Mouse (Mus musculus) megakaryocyte, embryonic 14.5 days (primary cell): ENCODE measurements around the gene Gtf2h5. TPM values are rescaled to one million over a fixed set of nuclear protein-coding genes. Genes with fewer than 3 reads are reported as not detected.

ENCODE experiments used
- H3K27me3 ChIP-seq: replicated peaks from 2 replicates; pipeline ENCODE3; 2012; ENCODE audit warnings: inconsistent platforms
- H3K36me3 ChIP-seq: replicated peaks from 2 replicates; pipeline ENCODE3; 2012; ENCODE audit warnings: low read length, inconsistent platforms, mixed read lengths
- H3K4me1 ChIP-seq: 2 replicates; pipeline ENCODE4 v1.6.1; 2012; ENCODE audit warnings: inconsistent platforms
- H3K4me3 ChIP-seq: replicated peaks from 2 replicates; pipeline ENCODE3; 2012; ENCODE audit warnings: moderate library complexity, mild to moderate bottlenecking, inconsistent platforms
- H3K9me3 ChIP-seq: 2 replicates; pipeline ENCODE4 v1.6.1; 2012; ENCODE audit warnings: inconsistent platforms
- FLI1 ChIP-seq: IDR thresholded peaks from 2 replicates; pipeline ENCODE4 v1.6.1; 2012; ENCODE audit warnings: low read length, inconsistent platforms, mixed read lengths
- GATA1 ChIP-seq: IDR thresholded peaks from 3 replicates; pipeline ENCODE4 v1.6.1; 2012; ENCODE audit warnings: mixed read lengths, low read length, inconsistent platforms, borderline replicate concordance
- polyA plus RNA-seq: library from polyadenylated mRNA; stranded (reverse); fragments of >175 nt; gene quantifications from 2 replicates; pipeline ENCODE4 v1.2.3, GENCODE M21; 2012; ENCODE audit warnings: low replicate concordance; ENCODE audit not compliant: insufficient read depth

The Gtf2h5 gene
- polyA plus RNA-seq, 1 experiment, result 3.9 TPM

DNA sequence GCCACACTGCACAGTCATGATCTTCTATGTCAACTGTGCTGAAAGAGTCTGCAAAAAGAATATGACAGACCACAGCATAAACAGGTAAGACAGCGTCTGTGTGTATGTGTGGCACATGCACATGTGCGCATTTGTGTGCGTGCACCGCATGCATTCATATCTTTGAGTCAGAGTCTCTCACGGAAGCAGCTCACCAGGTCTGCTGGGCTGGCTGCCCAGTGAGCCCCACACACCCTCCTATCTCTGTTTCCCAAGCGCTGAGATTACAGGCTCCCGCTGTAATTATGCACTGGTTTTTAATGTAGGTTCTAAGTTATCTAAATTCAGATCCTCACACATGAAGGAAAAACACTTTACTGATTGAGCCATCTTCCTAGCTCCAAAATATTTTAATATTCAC lies 12.0 kb upstream of the Gtf2h5 start:
- H3K36me3 ChIP-seq, result peaks cover 84% of the 10 kb centered on the region
- no peak overlapping the region for H3K4me3 ChIP-seq
- H3K27me3 ChIP-seq, result no peaks in the 10 kb centered on the region
- H3K9me3 ChIP-seq, result no peaks in the 10 kb centered on the region
- H3K4me1 ChIP-seq, result no peaks in the 10 kb centered on the region
- TF ChIP-seq FLI1 (no peak), GATA1 (no peak)

DNA sequence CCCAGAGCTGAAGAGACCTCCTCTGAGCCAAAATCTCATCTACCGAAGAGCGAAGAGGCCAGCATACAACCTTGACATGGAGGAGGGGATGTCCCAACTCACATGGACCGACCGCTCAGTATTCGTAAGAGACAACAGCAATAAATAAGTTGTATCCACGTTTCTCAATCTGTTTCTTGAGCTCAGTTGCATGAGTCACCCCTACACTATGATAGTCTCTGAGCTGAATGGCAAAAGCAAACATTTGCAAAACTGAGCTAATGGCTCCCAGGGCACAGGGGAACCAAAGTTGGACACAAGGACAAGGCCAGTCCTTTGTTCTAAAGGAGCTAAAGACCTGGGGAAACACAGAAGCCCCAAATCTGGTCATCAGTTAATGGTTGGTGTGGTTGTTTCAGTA lies 9.7 kb upstream of the Gtf2h5 start:
- Histone ChIP-seq H3K36me3 (peaks cover 77% of the 10 kb centered on the region), H3K9me3 (no peaks in the 10 kb centered on the region), H3K4me3 (no peak overlapping the region), H3K27me3 (no peaks in the 10 kb centered on the region), H3K4me1 (no peaks in the 10 kb centered on the region)
- TF ChIP-seq FLI1, result no peak
- TF ChIP-seq GATA1, result no peak

DNA sequence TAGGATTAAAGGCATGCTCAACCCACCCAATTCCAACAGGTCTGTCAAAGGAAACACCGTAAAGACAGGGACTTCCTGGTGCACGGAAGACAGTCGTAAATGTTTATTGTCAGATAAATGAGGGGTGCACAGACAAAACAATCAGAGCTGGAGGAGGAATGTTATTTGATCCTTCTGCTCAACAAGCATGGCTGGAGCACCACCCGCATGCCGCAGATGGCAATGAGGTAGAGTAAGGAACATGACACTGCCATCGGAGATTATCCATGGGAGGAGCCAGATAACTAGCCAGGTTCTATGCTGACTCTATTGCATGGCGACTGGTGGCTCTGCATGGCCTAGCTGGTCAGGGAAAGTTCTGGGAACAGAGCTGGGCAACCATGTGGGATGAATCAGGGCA lies 6.2 kb upstream of the Gtf2h5 start:
- peaks cover 52% of the 10 kb centered on the region for H3K36me3 ChIP-seq
- H3K9me3 ChIP-seq, result no peaks in the 10 kb centered on the region
- peaks cover 8% of the 10 kb centered on the region for H3K4me1 ChIP-seq
- TF ChIP-seq GATA1 (no peak), FLI1 (no peak)
- H3K27me3 ChIP-seq, result no peaks in the 10 kb centered on the region
- H3K4me3 ChIP-seq, result no peak overlapping the region

DNA sequence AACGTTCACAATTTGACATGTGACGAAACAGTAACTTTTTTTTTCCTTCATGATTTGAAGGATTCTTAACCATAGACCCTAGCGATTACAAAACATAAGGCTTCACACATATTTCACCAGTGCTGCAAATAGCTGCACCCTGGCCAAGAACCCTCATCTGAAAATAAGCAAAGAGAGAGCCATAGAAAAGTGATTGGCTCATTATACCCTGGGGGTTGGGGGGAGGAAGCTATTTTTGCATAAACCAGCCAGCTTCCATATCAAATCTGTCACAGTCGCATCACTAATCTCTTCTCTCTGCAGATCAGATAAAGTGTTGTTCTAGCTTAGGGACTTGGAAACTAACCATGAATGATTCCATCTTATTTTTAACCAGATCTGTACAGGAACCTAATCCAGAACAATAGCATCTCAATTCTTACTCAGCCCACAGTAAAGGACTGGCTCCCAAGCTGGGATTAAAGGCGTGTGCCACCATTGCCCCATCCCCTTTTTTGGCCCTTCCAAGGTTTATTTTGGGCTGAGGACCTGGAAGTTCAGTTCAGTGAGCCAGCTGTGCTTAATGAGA lies 3.8 kb downstream of the Gtf2h5 start:
- Histone ChIP-seq H3K36me3 (peaks cover 61% of the 10 kb centered on the region), H3K9me3 (no peaks in the 10 kb centered on the region), H3K4me3 (no peak overlapping the region), H3K4me1 (peaks cover 8% of the 10 kb centered on the region), H3K27me3 (no peaks in the 10 kb centered on the region)
- TF ChIP-seq GATA1, result no peak
- no peak for TF ChIP-seq FLI1

DNA sequence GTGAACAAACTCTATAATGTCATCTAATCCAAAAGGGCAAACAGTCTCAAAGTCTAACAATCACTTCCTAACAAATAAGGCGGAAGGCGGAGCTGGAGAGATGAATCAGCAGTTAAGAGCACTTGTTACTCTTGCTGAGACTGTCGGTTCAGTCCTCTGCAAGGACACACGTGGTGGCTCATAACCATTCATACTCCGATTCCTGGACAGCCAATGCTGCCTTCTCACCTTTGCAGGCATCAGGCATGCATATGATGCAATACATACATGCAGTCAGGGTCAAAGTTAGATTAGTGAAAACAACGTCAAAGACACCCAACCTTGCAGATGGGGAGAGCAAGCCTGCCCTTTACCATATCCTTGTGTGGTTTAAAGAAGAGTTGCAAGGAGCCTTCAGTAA lies 12.0 kb downstream of the Gtf2h5 start:
- peaks cover 21% of the 10 kb centered on the region for H3K4me1 ChIP-seq
- H3K36me3 ChIP-seq, result peaks cover 36% of the 10 kb centered on the region
- TF ChIP-seq FLI1 (no peak), GATA1 (no peak)
- no peak overlapping the region for H3K4me3 ChIP-seq
- H3K9me3 ChIP-seq, result no peaks in the 10 kb centered on the region
- no peaks in the 10 kb centered on the region for H3K27me3 ChIP-seq

DNA sequence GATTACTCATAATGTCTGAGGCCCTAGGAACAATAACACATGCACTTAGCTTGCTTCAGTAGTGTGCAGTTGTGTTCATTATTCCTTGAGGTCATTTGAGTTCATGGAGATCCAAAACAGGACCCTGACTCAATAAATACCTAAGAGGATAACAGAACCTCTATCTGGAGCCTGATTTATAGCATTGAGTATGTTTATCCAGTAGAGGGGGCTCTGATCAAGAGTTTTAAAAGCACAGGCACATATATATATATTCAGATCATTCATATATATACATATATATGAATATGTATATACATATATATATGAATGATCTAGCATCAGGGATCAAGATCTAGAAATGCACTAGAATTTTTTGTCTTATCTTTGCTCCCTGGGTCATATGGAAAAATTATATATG lies 16.0 kb downstream of the Gtf2h5 start:
- H3K27me3 ChIP-seq, result no peaks in the 10 kb centered on the region
- H3K9me3 ChIP-seq, result peaks cover 1% of the 10 kb centered on the region; the same call in 1 of the 2 replicates
- H3K4me1 ChIP-seq, result peaks cover 21% of the 10 kb centered on the region
- no peak for TF ChIP-seq GATA1
- no peak for TF ChIP-seq FLI1
- H3K36me3 ChIP-seq, result peaks cover 15% of the 10 kb centered on the region
- no peak overlapping the region for H3K4me3 ChIP-seq

DNA sequence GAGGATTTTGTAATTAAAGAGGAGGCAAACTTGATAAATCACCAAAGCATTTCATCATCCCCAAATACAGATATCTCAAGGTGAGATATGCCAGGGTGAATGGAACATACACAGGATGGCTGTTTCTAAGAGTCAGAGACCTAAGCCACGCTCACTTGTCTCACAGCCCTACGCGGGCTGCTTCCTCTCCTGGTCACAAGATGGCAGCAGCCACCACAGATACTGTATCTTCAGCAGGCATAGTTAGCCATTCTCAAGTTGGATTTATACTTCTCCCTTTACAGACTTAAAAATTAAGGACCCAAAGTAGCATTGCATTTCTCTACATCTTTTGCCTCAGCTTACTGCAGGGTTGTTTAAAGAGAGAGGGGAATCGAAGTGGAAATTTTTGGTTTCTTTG lies 18.3 kb downstream of the Gtf2h5 start:
- Histone ChIP-seq H3K4me3 (no peak overlapping the region), H3K9me3 (peaks cover 9% of the 10 kb centered on the region), H3K36me3 (no peaks in the 10 kb centered on the region), H3K4me1 (peaks cover 6% of the 10 kb centered on the region), H3K27me3 (peaks cover 6% of the 10 kb centered on the region)
- TF ChIP-seq GATA1 (no peak), FLI1 (no peak)

DNA sequence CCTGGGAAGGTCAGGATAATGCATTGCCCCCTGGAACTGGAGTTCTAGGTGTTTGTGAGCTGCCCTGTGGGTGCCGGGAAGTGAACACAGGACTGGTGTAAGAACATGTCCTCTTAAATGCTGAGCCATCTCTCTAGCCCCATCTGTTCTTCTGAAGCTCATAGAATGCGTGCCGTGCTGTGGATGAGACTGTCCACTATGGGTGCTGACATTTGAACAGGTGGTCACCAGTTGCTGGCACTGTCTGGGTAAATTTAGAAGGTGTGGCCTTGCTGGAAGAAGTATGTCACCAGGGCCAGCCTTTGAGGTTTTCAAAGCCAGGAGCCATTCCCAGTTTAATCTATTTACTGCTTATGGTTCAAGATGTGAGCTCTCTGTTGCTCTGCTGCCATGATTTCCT lies 22.7 kb downstream of the Gtf2h5 start:
- TF ChIP-seq FLI1 (no peak), GATA1 (no peak)
- Histone ChIP-seq H3K27me3 (peaks cover 28% of the 10 kb centered on the region), H3K4me3 (no peak overlapping the region), H3K36me3 (no peaks in the 10 kb centered on the region), H3K9me3 (peaks cover 9% of the 10 kb centered on the region), H3K4me1 (peaks cover 16% of the 10 kb centered on the region)

DNA sequence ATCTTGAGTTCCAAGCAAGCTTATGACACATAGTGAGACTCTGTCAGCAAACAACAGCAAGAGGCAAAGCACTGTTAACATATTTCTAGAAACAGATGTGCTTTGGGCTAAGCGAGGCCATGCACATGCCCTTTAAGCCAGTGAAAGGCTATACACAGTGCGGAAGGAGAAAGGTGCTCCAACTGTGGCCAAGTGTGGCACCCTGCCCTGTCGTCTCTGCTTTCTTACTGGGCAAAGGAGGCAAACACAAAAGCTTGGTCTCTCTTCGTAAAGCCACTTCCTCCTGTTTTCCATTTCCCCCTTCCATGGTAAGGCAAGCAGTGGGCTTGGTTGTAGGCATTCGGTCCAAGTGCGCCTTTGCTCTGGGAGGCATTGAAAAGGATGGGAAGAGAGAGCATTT lies 24.0 kb downstream of the Gtf2h5 start:
- peaks cover 40% of the 10 kb centered on the region for H3K27me3 ChIP-seq
- no peaks in the 10 kb centered on the region for H3K36me3 ChIP-seq
- TF ChIP-seq GATA1 (no peak), FLI1 (no peak)
- peaks cover 9% of the 10 kb centered on the region for H3K9me3 ChIP-seq
- H3K4me1 ChIP-seq, result peaks cover 29% of the 10 kb centered on the region
- H3K4me3 ChIP-seq, result no peak overlapping the region

DNA sequence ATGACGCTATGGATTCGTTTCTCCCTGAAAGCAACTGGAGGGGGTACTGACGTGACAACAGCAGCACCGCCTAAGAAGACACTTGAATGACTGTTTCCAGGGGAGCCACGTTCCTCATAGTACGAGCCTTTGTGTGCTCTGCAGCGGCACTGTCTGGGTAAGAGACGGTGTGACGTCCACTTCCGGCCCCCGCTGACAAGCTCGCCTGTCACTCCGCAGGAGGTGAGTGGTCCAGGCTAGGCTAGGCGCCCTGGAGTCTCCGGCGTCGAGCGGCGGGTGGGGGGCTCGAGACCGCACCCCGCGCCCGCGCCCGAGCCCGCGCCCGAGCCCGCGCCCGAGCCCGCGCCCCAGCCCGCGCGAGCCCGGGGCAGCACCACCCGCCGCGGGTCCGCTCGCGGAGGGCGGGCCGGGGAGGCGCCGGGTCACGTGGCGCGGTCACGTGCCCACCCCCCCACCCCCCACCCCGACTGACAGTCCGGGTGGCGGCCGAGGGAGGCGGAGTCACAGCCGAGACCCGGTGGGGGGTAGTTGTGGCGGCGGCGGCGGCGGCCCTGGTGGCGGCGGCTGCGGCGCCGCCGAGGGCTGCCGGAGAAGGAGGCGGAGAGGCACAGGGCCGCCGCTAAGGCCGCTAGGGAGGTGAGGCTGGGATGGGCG lies 26.9 kb downstream of the Gtf2h5 start, which contains the start of gene Tulp4:
Gene Tulp4, plus strand, starts transcription at position 77 of the 654 bp plus-strand sequence.
- TF ChIP-seq GATA1 (no peak), FLI1 (no peak)
- Histone ChIP-seq H3K27me3 (peaks cover 47% of the 10 kb centered on the region), H3K4me3 (peak within 1 kb of the TSS; percentile 94), H3K4me1 (peaks cover 29% of the 10 kb centered on the region), H3K36me3 (no peaks in the 10 kb centered on the region), H3K9me3 (peaks cover 6% of the 10 kb centered on the region)
